Mouse (Mus musculus) ovary, postnatal 36 days (tissue): ENCODE data around the gene Inpp4b.

Experiments used
- DNase-seq: peaks from one replicate; pipeline ENCODE4 v3.0.0; 2022; ENCODE audit warnings: low spot score, mixed read lengths

Gene Inpp4b

GRCm38 (mm10) chr8:81844104-81844982, 502.0 kb downstream of the Inpp4b start:
- DNase-seq = no peak

- DNase-seq = no peak
Measured at GRCm38 (mm10) chr8:81847929-81848328, 505.6 kb downstream of the Inpp4b start.

GRCm38 (mm10) chr8:81849976-81850375, 507.6 kb downstream of the Inpp4b start:
- DNase-seq = no peak

GRCm38 (mm10) chr8:81853184-81853583, 510.8 kb downstream of the Inpp4b start:
- DNase-seq = no peak

- DNase-seq = no peak
Measured at GRCm38 (mm10) chr8:81854543-81854942, 512.2 kb downstream of the Inpp4b start.

- no peak for DNase-seq
Measured at GRCm38 (mm10) chr8:81855009-81855408, 512.7 kb downstream of the Inpp4b start.

- no peak for DNase-seq
Measured at GRCm38 (mm10) chr8:81856120-81856519, 513.8 kb downstream of the Inpp4b start.

- DNase-seq = no peak
Measured at GRCm38 (mm10) chr8:81856608-81857007, 514.3 kb downstream of the Inpp4b start.

- DNase-seq = no peak
Measured at GRCm38 (mm10) chr8:81858393-81858792, 516.0 kb downstream of the Inpp4b start.

GRCm38 (mm10) chr8:81859805-81860204, 517.4 kb downstream of the Inpp4b start:
- no peak for DNase-seq

- DNase-seq = no peak
Measured at GRCm38 (mm10) chr8:81861311-81861710, 519.0 kb downstream of the Inpp4b start.

- no peak for DNase-seq
Measured at GRCm38 (mm10) chr8:81862738-81863137, 520.4 kb downstream of the Inpp4b start.

- DNase-seq = no peak
Measured at GRCm38 (mm10) chr8:81864318-81864717, 522.0 kb downstream of the Inpp4b start.

- DNase-seq = no peak
Measured at GRCm38 (mm10) chr8:81865664-81866063, 523.3 kb downstream of the Inpp4b start.

- DNase-seq = no peak
Measured at GRCm38 (mm10) chr8:81867020-81867419, 524.7 kb downstream of the Inpp4b start.

GRCm38 (mm10) chr8:81870466-81870865, 528.1 kb downstream of the Inpp4b start:
- no peak for DNase-seq

- no peak for DNase-seq
Measured at GRCm38 (mm10) chr8:81880071-81880470, 537.7 kb downstream of the Inpp4b start.

GRCm38 (mm10) chr8:81884195-81884594, 541.8 kb downstream of the Inpp4b start:
- DNase-seq = no peak

GRCm38 (mm10) chr8:81888843-81889242, 546.5 kb downstream of the Inpp4b start:
- no peak for DNase-seq

GRCm38 (mm10) chr8:81893292-81893691, 550.9 kb downstream of the Inpp4b start:
- no peak for DNase-seq

- DNase-seq = no peak
Measured at GRCm38 (mm10) chr8:81946812-81947211, 604.5 kb downstream of the Inpp4b start.

GRCm38 (mm10) chr8:81953101-81953500, 610.7 kb downstream of the Inpp4b start:
- no peak for DNase-seq

GRCm38 (mm10) chr8:81985128-81985665, 642.8 kb downstream of the Inpp4b start:
- DNase-seq = no peak

GRCm38 (mm10) chr8:81992966-81993365, 650.6 kb downstream of the Inpp4b start:
- DNase-seq = no peak
